ENCODE assay signal across 8 mouse cellular contexts in genomic region chr6:51169971-51170411, GRCm38 (mm10).
DNase-seq lines count a peak whose midpoint lies in the region; ATAC-seq lines count a peak whose summit lies in the region.

No protein-coding gene starts in this region.

- ATAC-seq in midbrain, embryonic 12.5 days (ENCODE audit: low FRiP score, low read depth) = no peak

- no peaks in the 10 kb centered on the region for H3K36me3 ChIP-seq in midbrain, embryonic 12.5 days

- peak overlapping the region; percentile 82 for H3K27ac ChIP-seq in midbrain, embryonic 12.5 days (replicated peaks)

- peak overlapping the region; percentile 38 for H3K4me2 ChIP-seq in midbrain, embryonic 12.5 days (replicated peaks)

- no peak overlapping the region; the same call in 1 of the 2 replicates for H3K9ac ChIP-seq in midbrain, embryonic 12.5 days (replicated peaks)

- H3K27me3 ChIP-seq in midbrain, embryonic 12.5 days = peaks cover 33% of the 10 kb centered on the region

- DNase-seq in retina, postnatal 1 day = peak; percentile 35
- DNase-seq in retina, embryonic 14.5 days (ENCODE audit: low spot score) = no peak
- DNase-seq in gastrocnemius, postnatal 25 days = peak; percentile 23
- peak; percentile 64 for DNase-seq in kidney, postnatal 10 days
- no peak for DNase-seq in ovary, postnatal 10 days (ENCODE audit: low spot score)
- DNase-seq in layer of hippocampus, adult 9-11 months = no peak
- no peak for DNase-seq in frontal cortex, postnatal 14 days (ENCODE audit: low spot score in 2 of 2)

- WGBS in midbrain, embryonic 12.5 days = under 1% methylated on average over 22 of the region's 22 CpGs

- H3K4me3 ChIP-seq in midbrain, embryonic 12.5 days = peak overlapping the region; percentile 13; the same call in 1 of the 2 replicates

- no peaks in the 10 kb centered on the region for H3K9me3 ChIP-seq in midbrain, embryonic 12.5 days

- peaks cover 46% of the 10 kb centered on the region for H3K4me1 ChIP-seq in midbrain, embryonic 12.5 days

Comparison
In these comparisons a context has a peak if more than half of its experiments do, and no peak if none do; other contexts are left out.
1. DNase-seq: peak in retina, postnatal 1 day (single experiment), gastrocnemius, postnatal 25 days (single experiment) and kidney, postnatal 10 days (single experiment); none in retina, embryonic 14.5 days (single experiment), ovary, postnatal 10 days (single experiment), layer of hippocampus, adult 9-11 months (single experiment) and frontal cortex, postnatal 14 days (0 of 2).